Mouse (Mus musculus) brain, embryonic 14.5 days (tissue): Measurements from ENCODE around the gene Lamtor5. TPM values are rescaled to one million over a fixed set of nuclear protein-coding genes. Genes with fewer than 3 reads are reported as not detected.

ENCODE experiments used
- DNase-seq: peaks from one replicate; pipeline ENCODE4 v3.0.0-alpha.2; 2011; ENCODE audit warnings: low read depth
- CTCF ChIP-seq: fragments of 200-500 bp; IDR thresholded peaks from 2 replicates; pipeline ENCODE4 v1.5.1; 2012; ENCODE audit warnings: inconsistent platforms, mild to moderate bottlenecking, moderate library complexity, borderline replicate concordance; ENCODE audit not compliant: insufficient read depth, insufficient read length; ENCODE audit errors: extremely low read depth
- POLR2A ChIP-seq: fragments of 200-500 bp; IDR thresholded peaks from 2 replicates; pipeline ENCODE4 v1.6.1; 2012; ENCODE audit warnings: mild to moderate bottlenecking, inconsistent platforms, borderline replicate concordance; ENCODE audit not compliant: poor library complexity, insufficient read depth, insufficient read length, severe bottlenecking; ENCODE audit errors: extremely low read depth
- polyA plus RNA-seq: library from polyadenylated mRNA; depleted of rRNA; stranded (reverse); fragments of >200 nt; gene quantifications from 2 replicates; pipeline ENCODE4 v1.2.3, GENCODE M21; 2012; rRNA removed

Gene Lamtor5
- polyA plus RNA-seq, 1 experiment, result 91.3 TPM

DNA sequence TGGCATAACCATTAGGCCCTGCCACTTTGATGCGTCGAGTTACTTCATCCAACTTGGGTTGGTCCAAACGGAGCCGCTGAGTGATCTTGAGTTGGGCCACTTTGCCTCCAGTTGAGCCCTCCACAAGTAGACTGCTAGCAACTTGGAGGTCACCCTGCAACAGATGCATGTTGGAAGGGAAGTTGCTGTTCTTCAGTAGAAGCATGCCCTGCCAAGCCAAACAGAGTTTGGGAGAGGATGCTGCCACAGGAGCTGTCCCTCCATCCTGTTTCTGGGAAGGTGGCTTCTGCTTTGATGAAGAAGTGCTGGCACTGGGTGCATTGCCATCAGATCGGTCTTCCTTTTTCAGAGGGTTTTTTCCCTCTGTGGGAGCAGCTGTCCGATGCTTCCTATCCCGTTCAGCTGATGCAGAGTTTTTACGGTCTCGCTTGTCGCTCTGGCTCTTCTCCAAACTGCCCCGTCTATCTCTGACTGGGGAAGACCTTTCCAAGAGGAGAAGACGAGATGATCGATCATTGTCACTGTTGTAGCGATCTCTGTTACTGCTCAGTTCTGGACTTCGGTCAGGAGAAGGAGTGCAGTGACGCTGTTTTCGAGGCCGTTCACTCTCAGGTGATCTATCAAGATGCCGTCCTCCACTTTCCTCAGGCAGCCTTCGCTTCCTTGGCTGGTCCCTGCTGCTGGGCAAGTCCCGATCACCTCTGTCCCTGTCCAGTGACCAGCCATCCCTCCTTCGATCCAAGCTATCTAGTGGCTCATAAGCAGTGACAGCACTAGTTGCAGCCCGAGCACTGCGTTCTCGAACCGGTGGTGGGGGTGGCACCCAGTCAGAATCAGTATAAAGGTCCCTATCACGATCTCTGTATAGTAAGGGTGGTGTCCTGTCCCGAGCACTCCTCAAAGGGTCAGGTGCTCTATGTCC lies 52.1 kb downstream of the Lamtor5 start:
- TF ChIP-seq CTCF, result no peak
- TF ChIP-seq POLR2A, result no peak
- DNase-seq, result no peak

DNA sequence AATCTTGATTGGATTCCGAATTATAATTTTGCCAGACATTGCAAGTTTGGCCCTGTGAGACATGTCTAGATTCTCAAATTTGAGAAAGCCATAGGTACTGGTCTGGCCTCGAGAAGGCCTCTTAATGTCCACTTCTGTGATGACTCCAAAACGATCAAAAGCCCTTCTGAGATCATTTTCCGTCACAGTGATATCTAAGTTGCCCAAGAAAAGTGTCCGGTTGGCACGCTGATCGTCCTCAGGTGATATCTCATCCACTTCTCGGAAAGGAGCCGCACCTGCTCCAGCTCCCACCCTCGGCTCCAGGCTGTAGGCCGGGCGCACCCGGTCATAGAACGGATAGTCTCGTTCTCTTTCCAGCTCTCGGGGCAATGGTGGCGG lies 53.1 kb downstream of the Lamtor5 start:
- TF ChIP-seq CTCF (no peak), POLR2A (no peak)
- no peak for DNase-seq

DNA sequence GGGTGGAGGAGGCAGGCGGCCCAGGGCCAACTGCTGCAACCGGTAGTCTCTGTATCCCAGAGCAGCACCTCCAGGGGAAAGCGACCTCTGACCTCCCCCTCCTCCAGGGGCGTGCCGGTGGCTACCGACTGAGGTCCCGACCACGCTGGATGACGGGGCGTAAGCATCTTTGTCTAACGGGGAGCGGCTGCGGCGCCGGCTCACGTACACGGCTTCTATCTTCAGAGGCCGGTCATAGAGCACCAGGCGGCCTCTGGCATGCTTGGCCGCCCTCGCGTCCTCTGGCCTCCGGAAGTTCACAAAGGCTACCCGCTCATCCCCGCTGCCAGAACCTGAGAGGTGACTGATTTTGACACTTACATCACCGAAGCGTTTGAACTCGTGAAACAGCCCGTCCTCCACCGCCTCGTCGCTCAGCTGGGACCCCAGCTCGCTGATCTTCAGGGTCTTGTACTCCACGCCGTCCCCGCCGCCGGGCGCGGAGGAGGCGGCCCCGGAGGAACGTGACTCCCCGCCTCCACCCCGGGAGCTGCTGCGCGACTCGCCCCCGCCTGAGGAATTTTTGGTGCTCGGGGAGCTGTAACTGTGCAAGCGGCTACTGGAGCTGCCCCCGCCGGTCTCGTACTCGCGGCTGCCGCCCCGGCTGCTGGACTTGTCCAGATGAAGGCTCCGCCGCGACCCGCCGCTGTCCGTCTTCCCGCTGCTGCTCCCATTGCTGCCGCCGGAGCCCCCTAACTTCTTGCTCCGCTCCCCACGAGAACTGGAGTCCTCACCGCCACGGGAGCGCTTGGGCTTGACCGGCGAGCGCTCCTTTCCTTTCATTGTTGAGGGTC lies 53.7 kb downstream of the Lamtor5 start:
- no peak for TF ChIP-seq POLR2A
- TF ChIP-seq CTCF, result no peak

DNA sequence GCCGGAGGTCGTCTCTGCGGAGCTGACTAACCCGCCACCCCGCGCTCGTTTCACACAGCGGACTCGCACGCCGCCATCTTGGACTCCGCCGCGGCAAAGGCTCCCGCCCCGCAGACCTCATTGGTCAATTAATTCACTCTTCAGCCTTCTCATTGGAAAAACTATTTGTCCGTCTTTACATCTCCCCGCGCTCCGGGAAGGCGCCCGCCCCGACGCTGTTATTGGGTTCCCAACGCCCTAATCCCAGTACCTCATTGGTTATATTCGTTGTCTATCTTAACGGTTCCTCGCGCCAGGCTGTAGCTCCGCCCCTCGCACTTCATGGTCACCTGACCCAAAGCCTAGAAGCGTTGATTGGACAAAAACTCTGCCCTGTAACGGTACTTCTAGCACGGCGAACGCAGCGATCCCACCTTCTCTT lies 54.3 kb downstream of the Lamtor5 start:
- DNase-seq, result peak; percentile 100
- TF ChIP-seq POLR2A, result peak; percentile 75; the same call in 1 of the 2 replicates
- no peak for TF ChIP-seq CTCF

More for the DNA sequence above, 53.7 kb downstream of the Lamtor5 start:
- DNase-seq, result no peak

Other genes with a start within 250 kb of the Lamtor5 start
- gene Kcna3, start 242.7 kb upstream of the Lamtor5 start, polyA plus RNA-seq, result 9.9 and 10.0 TPM in 2 replicates
- gene Kcna2, start 177.7 kb upstream of the Lamtor5 start, polyA plus RNA-seq, result 1.6 and 3.9 TPM in 2 replicates
- not detected in 2 replicates for gene Kcna10, start 95.8 kb upstream of the Lamtor5 start, polyA plus RNA-seq
- gene Cym, start 57.1 kb upstream of the Lamtor5 start, polyA plus RNA-seq, result 0.64 and 0.90 TPM in 2 replicates
- gene A630076J17Rik, start 48.2 kb upstream of the Lamtor5 start, polyA plus RNA-seq, result not detected in 2 replicates
- gene Prok1, start 39.2 kb upstream of the Lamtor5 start, polyA plus RNA-seq, result 0.53 and 0.78 TPM in 2 replicates
- 0.49 and 0.81 TPM in 2 replicates for gene Slc16a4, start 12.4 kb downstream of the Lamtor5 start, polyA plus RNA-seq
- gene Rbm15, start 54.8 kb downstream of the Lamtor5 start, polyA plus RNA-seq, result 5.2 and 8.3 TPM in 2 replicates
- 8.9 and 13.3 TPM in 2 replicates for gene Kcnc4, start 180.7 kb downstream of the Lamtor5 start, polyA plus RNA-seq
- 37.6 and 40.2 TPM in 2 replicates for gene Slc6a17, start 239.2 kb downstream of the Lamtor5 start, polyA plus RNA-seq